Mouse (Mus musculus) adrenal gland, adult 2 months (tissue): ENCODE data around the gene Anln. TPM values are rescaled to one million over a fixed set of nuclear protein-coding genes. Genes with fewer than 3 reads are reported as not detected.
A peak's percentile ranks its signal among the peaks of the same experiment; 100 is the strongest.
"Not testable (repeated sequence)": the region's sequence is repeated elsewhere in the genome, so short reads cannot be mapped to it uniquely, and the experiment has no call there.

ENCODE experiments used
- DNase-seq: peaks from one replicate; pipeline ENCODE4 v3.0.0; 2021
- polyA plus RNA-seq: library from polyadenylated mRNA; depleted of rRNA; stranded (reverse); fragments of >200 nt; gene quantifications from 2 replicates; pipeline ENCODE4 v1.2.3, GENCODE M21; 2012; rRNA removed
- total RNA-seq, 2 experiments: library from RNA; stranded (reverse); gene quantifications; 2 replicates each; pipeline ENCODE4 v1.2.3; 2021

Anln gene
- total and polyA plus RNA-seq, 3 experiments, result 0.48 to 3.6 (median 3.5) TPM

GRCm38 (mm10) chr9:22322381-22323211 is 66.4 kb downstream of the Anln start:
- no peak for DNase-seq

DNA sequence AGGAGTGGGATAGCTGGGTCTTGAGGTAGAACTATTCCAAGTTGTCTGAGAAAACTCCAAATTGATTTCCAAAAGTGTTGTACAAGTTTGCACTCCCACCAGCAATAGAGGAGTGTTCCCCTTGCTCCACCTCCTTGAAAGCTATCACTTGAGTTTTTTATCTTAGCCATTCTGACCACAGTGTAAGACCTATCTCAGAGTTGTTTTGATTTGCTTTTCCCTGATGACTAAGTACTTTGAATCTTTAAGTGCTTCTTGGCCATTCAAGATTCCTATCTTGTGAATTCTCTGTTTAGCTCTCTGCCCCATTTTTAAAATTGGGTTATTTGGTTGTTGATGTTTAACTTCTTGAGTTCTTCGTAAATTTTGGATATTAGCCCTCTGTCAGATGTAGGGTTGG is 69.9 kb downstream of the Anln start:
- no peak for DNase-seq

GRCm38 (mm10) chr9:22316047-22316446 is 72.9 kb downstream of the Anln start:
- not testable (repeated sequence) for DNase-seq

GRCm38 (mm10) chr9:22314066-22314465 is 74.9 kb downstream of the Anln start:
- no peak for DNase-seq

- DNase-seq, result no peak
Observed at GRCm38 (mm10) chr9:22313218-22313617, 75.8 kb downstream of the Anln start.

DNA sequence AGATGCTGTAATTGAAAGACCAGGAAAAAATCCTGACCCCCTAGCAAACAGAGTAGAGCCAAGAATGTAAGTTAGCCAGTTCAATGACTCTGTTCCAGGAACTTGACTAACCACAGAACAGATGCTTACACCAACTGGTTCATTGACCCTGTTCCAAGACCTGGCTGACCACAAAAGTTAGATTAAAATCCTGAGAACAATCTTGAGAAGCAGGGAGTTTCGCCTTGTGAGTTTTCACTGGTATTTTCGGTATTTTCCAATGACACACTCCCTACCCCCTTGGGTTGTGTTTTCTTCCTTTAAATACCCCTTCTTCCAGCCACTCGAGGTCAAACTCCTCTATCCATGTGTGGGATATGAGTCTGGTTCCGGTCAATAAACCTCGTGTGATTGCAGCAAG is 79.3 kb downstream of the Anln start:
- DNase-seq, result no peak

- DNase-seq, result not testable (repeated sequence)
Observed at GRCm38 (mm10) chr9:22307920-22308262, 81.1 kb downstream of the Anln start.

GRCm38 (mm10) chr9:22307156-22307919 is 81.7 kb downstream of the Anln start, which contains the start of gene Zfp810:
Gene Zfp810, minus strand, starts transcription at chr9:22307648.
- peak; percentile 94 for DNase-seq

- DNase-seq, result no peak
Observed at GRCm38 (mm10) chr9:22306726-22307125, 82.3 kb downstream of the Anln start.

DNA sequence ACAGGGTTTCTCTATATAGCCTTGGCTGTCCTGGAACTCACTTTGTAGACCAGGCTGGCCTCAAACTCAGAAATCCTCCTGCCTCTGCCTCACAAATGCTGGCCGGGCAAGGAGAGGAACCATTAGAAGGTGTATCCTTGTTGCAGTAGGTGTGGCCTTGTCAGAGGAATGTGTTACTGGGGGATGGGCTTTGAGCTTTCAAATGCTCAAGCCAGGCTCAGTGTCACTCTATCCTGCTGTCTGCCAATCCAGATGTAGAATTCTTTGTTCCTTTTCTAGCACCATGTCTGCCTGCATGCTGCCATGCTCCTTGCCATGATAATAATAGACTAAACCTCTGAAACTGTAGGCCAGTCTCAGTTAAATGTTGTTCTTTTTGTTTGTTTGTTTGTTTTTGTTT is 86.8 kb downstream of the Anln start:
- no peak for DNase-seq

Other genes with a start within 250 kb of the Anln start
- 10 to 100 TPM; 34.8 to 65.0 TPM for gene Pigyl, start 232.3 kb downstream of the Anln start, total RNA-seq
- gene Pigyl, start 232.3 kb downstream of the Anln start, polyA plus RNA-seq, result 75.3 and 79.6 TPM in 2 replicates
- gene Zfp872, start 201.1 kb downstream of the Anln start, total RNA-seq, result 1 to 10 TPM; 1.8 to 3.9 TPM
- 0.11 and 0.16 TPM in 2 replicates for gene Zfp872, start 201.1 kb downstream of the Anln start, polyA plus RNA-seq
- gene Zfp809, start 163.5 kb downstream of the Anln start, total RNA-seq, result 10 to 100 TPM; 31.8 to 52.5 TPM
- gene Zfp809, start 163.5 kb downstream of the Anln start, polyA plus RNA-seq, result 11.9 and 26.1 TPM in 2 replicates
- gene Zfp599, start 129.3 kb downstream of the Anln start, total RNA-seq, result 1 to 10 TPM in 1 of 2 experiments, under 1 TPM in 1; 0.58 to 1.1 TPM
- gene Zfp599, start 129.3 kb downstream of the Anln start, polyA plus RNA-seq, result 0.04 TPM in 1 of 2 replicates, not detected in the other
- gene Zfp810, start 81.5 kb downstream of the Anln start, total RNA-seq, result 10 to 100 TPM in 1 of 2 experiments, 1 to 10 TPM in 1; 5.7 to 11.0 TPM
- gene Zfp810, start 81.5 kb downstream of the Anln start, polyA plus RNA-seq, result 1.8 and 2.2 TPM in 2 replicates
- gene 9530077C05Rik, start 22.3 kb upstream of the Anln start, total RNA-seq, result 10 to 100 TPM in 1 of 2 experiments, 1 to 10 TPM in 1; 3.7 to 11.9 TPM
- 1.2 and 1.3 TPM in 2 replicates for gene 9530077C05Rik, start 22.3 kb upstream of the Anln start, polyA plus RNA-seq
- gene Gm17545, start 65.1 kb upstream of the Anln start, total RNA-seq, result not detected
- not detected in 2 replicates for gene Gm17545, start 65.1 kb upstream of the Anln start, polyA plus RNA-seq
- 10 to 100 TPM; 34.2 to 39.0 TPM for gene Rp9, start 80.6 kb upstream of the Anln start, total RNA-seq
- 96.1 and 145 TPM in 2 replicates for gene Rp9, start 80.6 kb upstream of the Anln start, polyA plus RNA-seq
- gene Bbs9, start 86.5 kb upstream of the Anln start, total RNA-seq, result 10 to 100 TPM; 12.8 to 18.0 TPM
- gene Bbs9, start 86.5 kb upstream of the Anln start, polyA plus RNA-seq, result 4.3 and 6.0 TPM in 2 replicates